Mouse (Mus musculus) neural tube, embryonic 12.5 days (tissue): Measurements from ENCODE around the gene Filip1. TPM values are rescaled to one million over a fixed set of nuclear protein-coding genes. Genes with fewer than 3 reads are reported as not detected.

ENCODE experiments used
- ATAC-seq: fragments of 200-750 bp; cut with Nextera tagmentation; 2 replicates; pipeline ENCODE4 v1.8.0; 2017; ENCODE audit warnings: low read depth, mild to moderate bottlenecking, moderate TSS enrichment, moderate library complexity; ENCODE audit not compliant: low FRiP score
- H3K27ac ChIP-seq: fragments of 300-500 bp; sonication (generic); 2 replicates; pipeline ENCODE4 v1.5.1; 2016
- H3K27me3 ChIP-seq: fragments of 300-500 bp; sonication (generic); replicated peaks from 2 replicates; pipeline ENCODE4 v1.6.1; 2016; ENCODE audit warnings: mild to moderate bottlenecking
- H3K36me3 ChIP-seq: fragments of 300-500 bp; sonication (generic); 2 replicates; pipeline ENCODE4 v1.6.1; 2016; ENCODE audit warnings: mild to moderate bottlenecking
- H3K4me1 ChIP-seq: fragments of 300-500 bp; sonication (generic); 2 replicates; pipeline ENCODE4 v1.6.1; 2016
- H3K4me2 ChIP-seq: fragments of 300-500 bp; sonication (generic); replicated peaks from 2 replicates; pipeline ENCODE4 v1.6.1; 2016; ENCODE audit warnings: mild to moderate bottlenecking
- H3K4me3 ChIP-seq: fragments of 300-500 bp; sonication (generic); 2 replicates; pipeline ENCODE4 v1.5.1; 2016
- H3K9ac ChIP-seq: fragments of 300-500 bp; sonication (generic); 2 replicates; pipeline ENCODE4 v1.6.1; 2016; ENCODE audit warnings: mild to moderate bottlenecking
- H3K9me3 ChIP-seq: fragments of 300-500 bp; sonication (generic); 2 replicates; pipeline ENCODE4 v1.6.1; 2016; ENCODE audit warnings: mild to moderate bottlenecking
- WGBS: fragments of 180-500 bp; shearing (Covaris S2); methylation state at CpG from one replicate; pipeline ENCODE4 v1.1.7; 2016; 5-methylcytosine and 5-hydroxymethylcytosine counted together
- polyA plus RNA-seq: library from polyadenylated mRNA; unstranded; fragments of >200 nt; fragmentation: Nextera tagmentation; extraction: Ambion mirVana; gene quantifications from 2 replicates; pipeline ENCODE4 v1.2.1, GENCODE M21; 2016

The Filip1 gene
- polyA plus RNA-seq, 1 experiment from 2014 or later: 3.5 TPM

- Histone ChIP-seq H3K9ac (no peak overlapping the region), H3K4me1 (no peaks in the 10 kb centered on the region), H3K4me3 (no peak overlapping the region), H3K4me2 (no peak overlapping the region), H3K27me3 (no peaks in the 10 kb centered on the region), H3K36me3 (no peaks in the 10 kb centered on the region), H3K9me3 (no peaks in the 10 kb centered on the region), H3K27ac (no peak overlapping the region)
- no peak for ATAC-seq
- 67% methylated on average over 6 of the region's 6 CpGs for WGBS
Measured at GRCm38 (mm10) chr9:79937570-79937969, 75.1 kb downstream of the Filip1 start.

DNA sequence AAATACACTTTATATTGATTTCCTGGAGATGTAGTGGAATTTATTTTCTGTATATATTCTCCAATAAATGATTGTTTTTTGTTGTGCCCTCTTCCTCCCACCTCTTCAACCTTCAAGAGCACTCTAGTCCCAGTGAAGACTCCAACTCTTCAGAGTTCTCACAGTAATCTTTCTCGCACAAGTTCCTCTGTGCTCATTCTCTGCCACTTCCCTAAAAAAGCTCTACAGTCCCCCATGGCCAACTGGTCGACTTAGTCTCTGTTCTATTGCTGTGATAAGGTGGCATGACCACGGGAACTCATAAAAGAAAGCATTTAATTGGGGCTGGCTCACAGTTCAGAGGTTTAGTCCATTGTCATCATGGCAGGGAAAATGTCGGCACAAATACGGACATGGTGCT, 80.1 kb downstream of the Filip1 start:
- H3K4me1 ChIP-seq: no peaks in the 10 kb centered on the region
- H3K27me3 ChIP-seq: no peaks in the 10 kb centered on the region
- H3K9me3 ChIP-seq: no peaks in the 10 kb centered on the region
- WGBS: 89% methylated on average over 5 of the region's 5 CpGs
- ATAC-seq: no peak
- no peak overlapping the region for H3K27ac ChIP-seq
- no peak overlapping the region for H3K4me2 ChIP-seq
- H3K9ac ChIP-seq: no peak overlapping the region
- no peaks in the 10 kb centered on the region for H3K36me3 ChIP-seq
- H3K4me3 ChIP-seq: no peak overlapping the region

GRCm38 (mm10) chr9:79928092-79928491, 84.6 kb downstream of the Filip1 start:
- no peak overlapping the region for H3K4me2 ChIP-seq
- H3K9me3 ChIP-seq: no peaks in the 10 kb centered on the region
- no peaks in the 10 kb centered on the region for H3K36me3 ChIP-seq
- ATAC-seq: no peak
- H3K4me1 ChIP-seq: no peaks in the 10 kb centered on the region
- no peaks in the 10 kb centered on the region for H3K27me3 ChIP-seq
- 91% methylated on average over 3 of the region's 3 CpGs for WGBS
- no peak overlapping the region for H3K4me3 ChIP-seq
- H3K27ac ChIP-seq: no peak overlapping the region
- no peak overlapping the region for H3K9ac ChIP-seq

- no peak overlapping the region for H3K4me2 ChIP-seq
- no peaks in the 10 kb centered on the region for H3K9me3 ChIP-seq
- no peaks in the 10 kb centered on the region for H3K4me1 ChIP-seq
- H3K4me3 ChIP-seq: no peak overlapping the region
- ATAC-seq: no peak
- WGBS: 90% methylated on average over 21 of the region's 21 CpGs
- no peak overlapping the region for H3K9ac ChIP-seq
- no peaks in the 10 kb centered on the region for H3K27me3 ChIP-seq
- H3K27ac ChIP-seq: no peak overlapping the region
- no peaks in the 10 kb centered on the region for H3K36me3 ChIP-seq
Measured at GRCm38 (mm10) chr9:79927156-79927870, 85.3 kb downstream of the Filip1 start.

GRCm38 (mm10) chr9:79926464-79927155, 86.0 kb downstream of the Filip1 start:
- Histone ChIP-seq H3K27me3 (no peaks in the 10 kb centered on the region), H3K9me3 (no peaks in the 10 kb centered on the region), H3K4me3 (no peak overlapping the region), H3K27ac (no peak overlapping the region), H3K36me3 (no peaks in the 10 kb centered on the region), H3K9ac (no peak overlapping the region), H3K4me2 (no peak overlapping the region), H3K4me1 (no peaks in the 10 kb centered on the region)
- WGBS: 86% methylated on average over 9 of the region's 9 CpGs
- no peak for ATAC-seq

GRCm38 (mm10) chr9:79925950-79926349, 86.7 kb downstream of the Filip1 start:
- H3K9ac ChIP-seq: no peak overlapping the region
- ATAC-seq: no peak
- H3K4me3 ChIP-seq: no peak overlapping the region
- no peaks in the 10 kb centered on the region for H3K27me3 ChIP-seq
- H3K27ac ChIP-seq: no peak overlapping the region
- H3K4me2 ChIP-seq: no peak overlapping the region
- WGBS: 69% methylated on average over 4 of the region's 4 CpGs
- no peaks in the 10 kb centered on the region for H3K36me3 ChIP-seq
- H3K4me1 ChIP-seq: no peaks in the 10 kb centered on the region
- no peaks in the 10 kb centered on the region for H3K9me3 ChIP-seq

- Histone ChIP-seq H3K36me3 (no peaks in the 10 kb centered on the region), H3K27ac (no peak overlapping the region), H3K4me2 (no peak overlapping the region), H3K9ac (no peak overlapping the region), H3K9me3 (no peaks in the 10 kb centered on the region), H3K4me3 (no peak overlapping the region), H3K27me3 (no peaks in the 10 kb centered on the region), H3K4me1 (no peaks in the 10 kb centered on the region)
- no peak for ATAC-seq
- WGBS: 77% methylated on average over 3 of the region's 3 CpGs
Measured at GRCm38 (mm10) chr9:79923262-79923661, 89.4 kb downstream of the Filip1 start.

- Histone ChIP-seq H3K27me3 (no peaks in the 10 kb centered on the region), H3K9ac (no peak overlapping the region), H3K36me3 (no peaks in the 10 kb centered on the region), H3K4me2 (no peak overlapping the region), H3K9me3 (no peaks in the 10 kb centered on the region), H3K4me1 (no peaks in the 10 kb centered on the region), H3K27ac (no peak overlapping the region), H3K4me3 (no peak overlapping the region)
- no peak for ATAC-seq
- 91% methylated on average over 6 of the region's 6 CpGs for WGBS
Measured at GRCm38 (mm10) chr9:79922493-79922760, 90.2 kb downstream of the Filip1 start.

DNA sequence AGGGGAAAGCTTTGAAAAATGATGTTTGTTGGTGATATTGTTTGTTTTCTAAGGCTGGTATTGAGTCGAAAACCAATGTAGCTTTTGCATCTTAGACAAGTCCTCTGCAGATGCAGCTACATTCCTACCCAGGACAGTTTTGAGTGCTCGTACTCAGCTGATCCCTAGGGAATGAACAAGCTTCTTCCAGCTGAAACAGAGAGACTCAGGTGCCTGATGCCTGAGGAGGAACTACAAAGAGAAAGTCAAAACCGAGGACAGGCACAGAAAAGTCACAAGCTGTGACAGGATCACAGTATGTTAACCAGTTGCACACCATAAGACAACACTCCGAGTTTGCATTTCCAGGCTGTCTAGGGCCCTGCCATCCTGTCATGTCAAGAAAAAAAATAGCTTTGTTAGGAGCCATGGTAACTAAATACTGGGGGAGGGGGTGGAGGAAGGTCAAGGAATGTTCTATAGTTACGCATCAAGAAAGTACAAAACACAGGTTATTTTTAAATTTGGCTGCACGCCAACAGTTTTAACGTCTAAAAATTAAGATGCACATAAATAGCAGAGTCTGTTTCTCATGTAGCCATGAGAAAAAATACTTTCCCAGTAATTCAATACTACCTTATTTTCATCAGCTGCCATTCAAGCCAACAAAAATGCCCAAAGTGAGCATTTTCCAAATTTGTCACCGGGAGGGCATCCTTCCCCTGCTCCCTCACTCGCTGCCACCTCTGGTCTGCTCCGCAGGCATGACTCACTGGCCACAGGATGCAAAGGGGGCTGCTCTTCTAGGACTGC, 90.8 kb downstream of the Filip1 start:
- Histone ChIP-seq H3K9me3 (no peaks in the 10 kb centered on the region), H3K4me1 (no peaks in the 10 kb centered on the region), H3K4me3 (no peak overlapping the region), H3K4me2 (no peak overlapping the region), H3K27me3 (no peaks in the 10 kb centered on the region), H3K9ac (no peak overlapping the region), H3K27ac (no peak overlapping the region), H3K36me3 (no peaks in the 10 kb centered on the region)
- no peak for ATAC-seq
- WGBS: 69% methylated on average over 10 of the region's 10 CpGs

GRCm38 (mm10) chr9:79920540-79920933, 92.1 kb downstream of the Filip1 start:
- Histone ChIP-seq H3K4me3 (no peak overlapping the region), H3K9ac (no peak overlapping the region), H3K4me2 (no peak overlapping the region), H3K9me3 (no peaks in the 10 kb centered on the region), H3K4me1 (no peaks in the 10 kb centered on the region), H3K36me3 (no peaks in the 10 kb centered on the region), H3K27ac (no peak overlapping the region), H3K27me3 (no peaks in the 10 kb centered on the region)
- WGBS: 77% methylated on average over 5 of the region's 5 CpGs
- no peak for ATAC-seq

GRCm38 (mm10) chr9:79919750-79920539, 92.7 kb downstream of the Filip1 start:
- H3K36me3 ChIP-seq: no peaks in the 10 kb centered on the region
- no peak overlapping the region for H3K27ac ChIP-seq
- no peak for ATAC-seq
- H3K9ac ChIP-seq: no peak overlapping the region
- H3K4me3 ChIP-seq: no peak overlapping the region
- no peaks in the 10 kb centered on the region for H3K9me3 ChIP-seq
- no peaks in the 10 kb centered on the region for H3K4me1 ChIP-seq
- no peaks in the 10 kb centered on the region for H3K27me3 ChIP-seq
- 67% methylated on average over 9 of the region's 9 CpGs for WGBS
- H3K4me2 ChIP-seq: no peak overlapping the region

- ATAC-seq: no peak
- Histone ChIP-seq H3K27me3 (no peaks in the 10 kb centered on the region), H3K9ac (no peak overlapping the region), H3K4me3 (no peak overlapping the region), H3K4me1 (no peaks in the 10 kb centered on the region), H3K36me3 (no peaks in the 10 kb centered on the region), H3K4me2 (no peak overlapping the region), H3K9me3 (no peaks in the 10 kb centered on the region), H3K27ac (no peak overlapping the region)
- WGBS: 73% methylated on average over 7 of the region's 7 CpGs
Measured at GRCm38 (mm10) chr9:79919303-79919721, 93.3 kb downstream of the Filip1 start.
